ENCODE assay signal across 9 mouse cellular contexts in genomic region chr12:113144001-113144756, GRCm38 (mm10). TPM values are rescaled to one million over a fixed set of nuclear protein-coding genes. Genes with fewer than 3 reads are reported as not detected.
A peak's percentile ranks its signal among the peaks of the same experiment; 100 is the strongest.
DNase-seq lines count a peak whose midpoint lies in the region; ATAC-seq and TF ChIP-seq lines count a peak whose summit lies in the region.
"Had no signal": no experiment of that assay in that cellular context is flagged by ENCODE, and none has a peak within 500 bp of the region (broad histone marks: within the 10 kb centered on the region; RNA-seq: fewer than 3 reads in every experiment).

No protein-coding gene starts in this region.

- peak overlapping the region; percentile 93 for H3K4me3 ChIP-seq in gastrocnemius, adult 2 months
- peak overlapping the region; percentile 87; the same call in 1 of the 2 replicates for H3K4me3 ChIP-seq in heart, embryonic 11.5 days (ENCODE audit: low read depth, low read length)
- no peak overlapping the region for H3K4me3 ChIP-seq in forebrain, embryonic 13.5 days
- H3K4me3 ChIP-seq: limb, embryonic 12.5 days had no signal

- no peak overlapping the region for H3K9ac ChIP-seq in heart, embryonic 11.5 days (ENCODE audit: low read depth, low read length)
- no peak overlapping the region for H3K9ac ChIP-seq in forebrain, embryonic 13.5 days
- H3K9ac ChIP-seq: limb, embryonic 12.5 days had no signal

- peak overlapping the region; percentile 90 for H3K27ac ChIP-seq in gastrocnemius, adult 2 months
- H3K27ac ChIP-seq in heart, embryonic 11.5 days (ENCODE audit: low read depth, low read length): peak overlapping the region; percentile 35
- H3K27ac ChIP-seq in forebrain, embryonic 13.5 days: no peak overlapping the region
- H3K27ac ChIP-seq: limb, embryonic 12.5 days had no signal

- intact Hi-C loops in gastrocnemius, adult 2 months (cut with DNase I): no loop called here

- 67% methylated on average over 20 of the region's 20 CpGs for WGBS in heart, embryonic 11.5 days (ENCODE audit: insufficient replicate concordance)
- whole genome bisulfite sequencing in forebrain, embryonic 13.5 days: 78% methylated on average over 20 of the region's 20 CpGs

- H3K4me2 ChIP-seq in heart, embryonic 11.5 days: peak overlapping the region; percentile 94
- no peak overlapping the region for H3K4me2 ChIP-seq in forebrain, embryonic 13.5 days
- H3K4me2 ChIP-seq: limb, embryonic 12.5 days had no signal

- no peaks in the 10 kb centered on the region for H3K27me3 ChIP-seq in heart, embryonic 11.5 days (ENCODE audit: control insufficient read depth, insufficient read depth, low read length)
- peaks cover 15% of the 10 kb centered on the region; the same call in 1 of the 2 replicates for H3K27me3 ChIP-seq in forebrain, embryonic 13.5 days

- no peak for ATAC-seq in heart, embryonic 11.5 days (replicated peaks; ENCODE audit: insufficient number of reproducible peaks, low FRiP score, low TSS enrichment)
- no peak for ATAC-seq in forebrain, embryonic 13.5 days

- DNase-seq in gastrocnemius, adult 2 months: no peak
- no peak for DNase-seq in gastrocnemius, adult 8-10 months (ENCODE audit: low spot score in 2 of 2)
- peak; percentile 36 for DNase-seq in 416B (ENCODE audit: low read depth)
- peak; percentile 66 for DNase-seq in adrenal gland, adult 2 months
- DNase-seq in lung, postnatal 25 days (ENCODE audit: low spot score): peak; percentile 62
- no peak for DNase-seq in Muller cell, postnatal 12 days (ENCODE audit: inconsistent ontology term)

- no peaks in the 10 kb centered on the region for H3K9me3 ChIP-seq in heart, embryonic 11.5 days (replicated peaks; ENCODE audit: control insufficient read depth, low read length)
- no peaks in the 10 kb centered on the region for H3K9me3 ChIP-seq in forebrain, embryonic 13.5 days (replicated peaks)
- H3K9me3 ChIP-seq: limb, embryonic 12.5 days had no signal

- H3K4me1 ChIP-seq in heart, embryonic 11.5 days (ENCODE audit: control insufficient read depth, insufficient read depth, low read length): peaks cover 59% of the 10 kb centered on the region
- H3K4me1 ChIP-seq in forebrain, embryonic 13.5 days: peaks cover 55% of the 10 kb centered on the region

- H3K36me3 ChIP-seq in heart, embryonic 11.5 days (ENCODE audit: control insufficient read depth, insufficient read depth, low read length): peaks cover 11% of the 10 kb centered on the region
- peaks cover 29% of the 10 kb centered on the region for H3K36me3 ChIP-seq in forebrain, embryonic 13.5 days (ENCODE audit: poor library complexity, severe bottlenecking)
- H3K36me3 ChIP-seq: limb, embryonic 12.5 days had no signal

- TF ChIP-seq CTCF in gastrocnemius, adult 2 months (IDR thresholded peaks at IDR 0.05): peak; percentile 82

RNA-seq across cellular contexts. Expression of gene Crip1, which starts 1.9 kb away (rescaled TPM):
- total RNA-seq in gastrocnemius, adult 2 months (2021): 100 to 1,000 TPM in 1 of 2 experiments, 10 to 100 TPM in 1; 71.2 to 113 TPM
- 10 to 100 TPM; 53.0 to 78.6 (median 58.5) TPM for total RNA-seq in gastrocnemius, adult 8-10 months (2022)
- total RNA-seq in adrenal gland, adult 2 months (2021): 100 to 1,000 TPM in 1 of 2 experiments, 10 to 100 TPM in 1; 51.5 to 101 TPM
- polyA plus RNA-seq in adrenal gland, adult 2 months (2012; rRNA removed): 31.7 and 36.9 TPM in 2 replicates
- polyA plus RNA-seq in heart, embryonic 11.5 days (2014; fragmentation: Nextera tagmentation; extraction: Ambion mirVana): 525 and 533 TPM in 2 replicates
- 35.9 and 40.0 TPM in 2 replicates for polyA plus RNA-seq in forebrain, embryonic 13.5 days (2015; fragmentation: Nextera tagmentation; extraction: Ambion mirVana)

RNA-seq across cellular contexts. Expression of gene Crip2, which starts 4.1 kb away (rescaled TPM):
- 10 to 100 TPM; 32.4 to 41.1 TPM for total RNA-seq in gastrocnemius, adult 2 months (2021)
- total RNA-seq in gastrocnemius, adult 8-10 months (2022): 10 to 100 TPM; 22.0 to 27.4 (median 24.3) TPM
- 10 to 100 TPM; 57.5 to 58.2 TPM for total RNA-seq in adrenal gland, adult 2 months (2021)
- polyA plus RNA-seq in adrenal gland, adult 2 months (2012; rRNA removed): 159 and 168 TPM in 2 replicates
- polyA plus RNA-seq in heart, embryonic 11.5 days (2014; fragmentation: Nextera tagmentation; extraction: Ambion mirVana): 1,118 and 1,169 TPM in 2 replicates
- 314 and 328 TPM in 2 replicates for polyA plus RNA-seq in forebrain, embryonic 13.5 days (2015; fragmentation: Nextera tagmentation; extraction: Ambion mirVana)

RNA-seq across cellular contexts. Expression of gene Tedc1, which starts 12.0 kb away (rescaled TPM):
- not detected for total RNA-seq in gastrocnemius, adult 2 months (2021)
- under 1 TPM in 1 of 4 experiments, not detected in 3; 0.22 TPM for total RNA-seq in gastrocnemius, adult 8-10 months (2022)
- total RNA-seq in adrenal gland, adult 2 months (2021): 1 to 10 TPM in 1 of 2 experiments, under 1 TPM in 1; 0.66 to 1.4 TPM
- polyA plus RNA-seq in adrenal gland, adult 2 months (2012; rRNA removed): 3.6 and 6.6 TPM in 2 replicates
- polyA plus RNA-seq in heart, embryonic 11.5 days (2014; fragmentation: Nextera tagmentation; extraction: Ambion mirVana): 15.8 and 16.6 TPM in 2 replicates
- 32.2 and 41.2 TPM in 2 replicates for polyA plus RNA-seq in forebrain, embryonic 13.5 days (2015; fragmentation: Nextera tagmentation; extraction: Ambion mirVana)

RNA-seq across cellular contexts. Expression of gene Tmem121, which starts 41.6 kb away (rescaled TPM):
- total RNA-seq in gastrocnemius, adult 2 months (2021): not detected
- total RNA-seq in gastrocnemius, adult 8-10 months (2022): not detected
- 1 to 10 TPM; 2.8 to 9.7 TPM for total RNA-seq in adrenal gland, adult 2 months (2021)
- 11.9 and 15.9 TPM in 2 replicates for polyA plus RNA-seq in adrenal gland, adult 2 months (2012; rRNA removed)
- 1.00 and 1.5 TPM in 2 replicates for polyA plus RNA-seq in heart, embryonic 11.5 days (2014; fragmentation: Nextera tagmentation; extraction: Ambion mirVana)
- 23.9 and 27.8 TPM in 2 replicates for polyA plus RNA-seq in forebrain, embryonic 13.5 days (2015; fragmentation: Nextera tagmentation; extraction: Ambion mirVana)

RNA-seq across cellular contexts. Expression of gene Mta1, which starts 46.1 kb away (rescaled TPM):
- 10 to 100 TPM; 36.2 to 41.5 TPM for total RNA-seq in gastrocnemius, adult 2 months (2021)
- 10 to 100 TPM; 38.7 to 43.3 (median 41.8) TPM for total RNA-seq in gastrocnemius, adult 8-10 months (2022)
- 100 to 1,000 TPM in 1 of 2 experiments, 10 to 100 TPM in 1; 76.6 to 102 TPM for total RNA-seq in adrenal gland, adult 2 months (2021)
- 164 TPM in 2 replicates for polyA plus RNA-seq in adrenal gland, adult 2 months (2012; rRNA removed)
- polyA plus RNA-seq in heart, embryonic 11.5 days (2014; fragmentation: Nextera tagmentation; extraction: Ambion mirVana): 12.3 and 14.7 TPM in 2 replicates
- polyA plus RNA-seq in forebrain, embryonic 13.5 days (2015; fragmentation: Nextera tagmentation; extraction: Ambion mirVana): 19.5 and 20.2 TPM in 2 replicates

Comparison
In these comparisons a context has a peak if more than half of its experiments do, and no peak if none do; other contexts are left out.
1. DNase-seq: peak in 416B (single experiment), adrenal gland, adult 2 months (single experiment) and lung, postnatal 25 days (single experiment); none in gastrocnemius, adult 2 months (single experiment), gastrocnemius, adult 8-10 months (0 of 2) and Muller cell, postnatal 12 days (single experiment).